Mouse (Mus musculus) CH12.LX (cell line): ENCODE results near the gene Cd151. TPM values are rescaled to one million over a fixed set of nuclear protein-coding genes. Genes with fewer than 3 reads are reported as not detected.

Source experiments
- DNase-seq: peaks from one replicate; pipeline ENCODE4 v3.0.0-alpha.2; 2013; ENCODE audit errors: extremely low read depth
- H3K27ac ChIP-seq: 2 replicates; pipeline ENCODE4 v1.5.1; 2012; ENCODE audit warnings: low read depth, mild to moderate bottlenecking, control low read depth, moderate library complexity; ENCODE audit not compliant: insufficient read depth
- H3K27me3 ChIP-seq: replicated peaks from 2 replicates; pipeline ENCODE3; 2012; ENCODE audit warnings: inconsistent platforms
- H3K36me3 ChIP-seq, 2 experiments: replicated peaks in 1 of 2; 2 replicates each; pipeline versions ENCODE3 to v1.6.1; 2012; ENCODE audit warnings: inconsistent platforms in 1 of 2, low read length in 1 of 2, mild to moderate bottlenecking in 1 of 2, mixed read lengths in 1 of 2, moderate library complexity in 1 of 2; ENCODE audit not compliant: control insufficient read depth in 1 of 2, insufficient read depth in 1 of 2
- H3K4me1 ChIP-seq, 2 experiments: 2 replicates each; pipeline ENCODE4 v1.6.1; 2012; ENCODE audit warnings: inconsistent platforms in 1 of 2, moderate library complexity in 1 of 2; ENCODE audit not compliant: insufficient read depth in 2 of 2, control insufficient read depth in 1 of 2
- H3K4me2 ChIP-seq: 2 replicates; pipeline ENCODE4 v1.6.1; 2012; ENCODE audit warnings: low read depth, mild to moderate bottlenecking, control low read depth; ENCODE audit not compliant: poor library complexity, insufficient read depth, severe bottlenecking
- H3K4me3 ChIP-seq, 3 experiments: fragments of 150-350 bp in 1 of 3; sonication (generic) in 1 of 3; replicated peaks in 1 of 3; 2 replicates each; pipeline versions ENCODE3 to v1.5.1; 2011 to 2012; ENCODE audit warnings: low read depth in 2 of 3, low read length in 2 of 3, mild to moderate bottlenecking in 2 of 3, moderate library complexity in 2 of 3, control low read depth in 1 of 3, improper control_type of control experiment in 1 of 3, inconsistent platforms in 1 of 3, mixed read lengths in 1 of 3; ENCODE audit not compliant: poor library complexity in 1 of 3
- H3K79me2 ChIP-seq: replicated peaks from 2 replicates; pipeline ENCODE4 v1.6.1; 2012; ENCODE audit warnings: mild to moderate bottlenecking, moderate library complexity; ENCODE audit not compliant: control insufficient read depth, poor library complexity, insufficient read depth, severe bottlenecking; ENCODE audit errors: extremely low read depth
- H3K9ac ChIP-seq: 2 replicates; pipeline ENCODE4 v1.6.1; 2012; ENCODE audit warnings: low read depth, mild to moderate bottlenecking, control low read depth, moderate library complexity; ENCODE audit not compliant: insufficient read depth
- H3K9me3 ChIP-seq: replicated peaks from 2 replicates; pipeline ENCODE3; 2012; ENCODE audit warnings: low read length, inconsistent platforms, mixed read lengths
- BHLHE40 ChIP-seq: IDR thresholded peaks from 2 replicates; pipeline ENCODE4 v1.6.1; 2011; ENCODE audit warnings: mild to moderate bottlenecking, low read depth, low read length, improper control_type of control experiment
- CHD2 ChIP-seq: IDR thresholded peaks from 2 replicates; pipeline ENCODE4 v1.6.1; 2011; ENCODE audit warnings: low read length, improper control_type of control experiment
- E2F4 ChIP-seq: IDR thresholded peaks from 2 replicates; pipeline ENCODE4 v1.6.1; 2011; ENCODE audit warnings: low read depth, low read length, improper control_type of control experiment; ENCODE audit not compliant: insufficient replicate concordance
- ELF1 ChIP-seq: IDR thresholded peaks from 2 replicates; pipeline ENCODE4 v1.6.1; 2014; ENCODE audit warnings: low read depth, mild to moderate bottlenecking, inconsistent platforms, low read length, improper control_type of control experiment
- GABPA ChIP-seq: IDR thresholded peaks from 2 replicates; pipeline ENCODE4 v1.6.1; 2012; ENCODE audit warnings: low read depth, low read length, improper control_type of control experiment, inconsistent platforms; ENCODE audit not compliant: insufficient replicate concordance
- HCFC1 ChIP-seq: IDR thresholded peaks from 2 replicates; pipeline ENCODE4 v1.6.1; 2012; ENCODE audit warnings: low read depth, mild to moderate bottlenecking, inconsistent platforms, low read length, improper control_type of control experiment
- IRF4 ChIP-seq: IDR thresholded peaks from 2 replicates; pipeline ENCODE4 v1.6.1; 2014; ENCODE audit warnings: low read depth, mild to moderate bottlenecking, inconsistent platforms, low read length, improper control_type of control experiment
- JUN ChIP-seq: IDR thresholded peaks from 2 replicates; pipeline ENCODE4 v1.6.1; 2011; ENCODE audit warnings: low read depth, mild to moderate bottlenecking, low read length, improper control_type of control experiment, moderate library complexity; ENCODE audit not compliant: insufficient read depth
- JUND ChIP-seq: conservative IDR thresholded peaks from 2 replicates; pipeline ENCODE4 v1.6.1; 2011; ENCODE audit warnings: low read depth, low read length, improper control_type of control experiment
- MAZ ChIP-seq: IDR thresholded peaks from 2 replicates; pipeline ENCODE4 v1.6.1; 2012; ENCODE audit warnings: low read depth, mild to moderate bottlenecking, inconsistent platforms, low read length, improper control_type of control experiment, moderate library complexity
- NELFE ChIP-seq: IDR thresholded peaks from 2 replicates; pipeline ENCODE4 v1.6.1; 2011; ENCODE audit warnings: low read depth, low read length, improper control_type of control experiment
- POLR2A ChIP-seq: IDR thresholded peaks from 2 replicates; pipeline ENCODE4 v1.6.1; 2011; ENCODE audit warnings: low read depth, mild to moderate bottlenecking, improper control_type of control experiment, low read length
- POLR2AphosphoS2 ChIP-seq: IDR thresholded peaks from 2 replicates; pipeline ENCODE4 v1.6.1; 2011; ENCODE audit warnings: low read depth, low read length, improper control_type of control experiment
- RAD21 ChIP-seq: IDR thresholded peaks from 2 replicates; pipeline ENCODE4 v1.6.1; 2011; ENCODE audit warnings: low read depth, mild to moderate bottlenecking, low read length, improper control_type of control experiment, moderate library complexity
- RCOR1 ChIP-seq: conservative IDR thresholded peaks from 2 replicates; pipeline ENCODE4 v1.6.1; 2012; ENCODE audit warnings: low read depth, mild to moderate bottlenecking, inconsistent platforms, low read length, improper control_type of control experiment
- TBP ChIP-seq: conservative IDR thresholded peaks from 2 replicates; pipeline ENCODE4 v1.6.1; 2011; ENCODE audit warnings: low read depth, low read length, improper control_type of control experiment
- TCF12 ChIP-seq: IDR thresholded peaks from 2 replicates; pipeline ENCODE4 v1.6.1; 2014; ENCODE audit warnings: low read depth, mild to moderate bottlenecking, inconsistent platforms, low read length, improper control_type of control experiment
- ZKSCAN1 ChIP-seq: IDR thresholded peaks from 2 replicates; pipeline ENCODE4 v1.6.1; 2012; ENCODE audit warnings: low read depth, inconsistent platforms, low read length, improper control_type of control experiment, borderline replicate concordance
- ZMIZ1 ChIP-seq: IDR thresholded peaks from 2 replicates; pipeline ENCODE4 v1.6.1; 2012; ENCODE audit warnings: low read depth, mild to moderate bottlenecking, inconsistent platforms, low read length, improper control_type of control experiment
- ZNF384 ChIP-seq: IDR thresholded peaks from 2 replicates; pipeline ENCODE4 v1.6.1; 2012; ENCODE audit warnings: low read depth, low read length, improper control_type of control experiment, inconsistent platforms
- dilution Hi-C: fragments of 300-500 bp; cut with MboI; formaldehyde crosslinking; loops from 2 replicates; pipeline ENCODE4 v1.14.3; 2020; ENCODE audit warnings: low sequenced_read_pairs; ENCODE audit not compliant: extremely low pct_unique_long_range_greater_than_20kb, extremely low pct_ligation_motif_present
- in situ Hi-C: fragments of 300-500 bp; cut with MboI; formaldehyde crosslinking; loops from 3 replicates; pipeline ENCODE4 v1.14.3; 2019; ENCODE audit warnings: low sequenced_read_pairs, low pct_ligation_motif_present, low pct_unique_long_range_greater_than_20kb, mixed read lengths
- polyA plus RNA-seq: library from polyadenylated mRNA; unstranded; fragments of >175 nt; gene quantifications from 2 replicates; pipeline ENCODE4 v1.2.1, GENCODE M21; 2012; ENCODE audit warnings: low read depth; ENCODE audit not compliant: insufficient read length
- total RNA-seq, 2 experiments: library from RNA; depleted of rRNA; stranded (reverse); fragments of 300-350 nt in 1 of 2; fragments of >200 nt in 1 of 2; gene quantifications; 2 replicates each; pipeline ENCODE4 v1.2.3; 2012 to 2014

Gene Cd151
- total and polyA plus RNA-seq, 3 experiments = 10.6 to 21.1 (median 14.9) TPM

DNA sequence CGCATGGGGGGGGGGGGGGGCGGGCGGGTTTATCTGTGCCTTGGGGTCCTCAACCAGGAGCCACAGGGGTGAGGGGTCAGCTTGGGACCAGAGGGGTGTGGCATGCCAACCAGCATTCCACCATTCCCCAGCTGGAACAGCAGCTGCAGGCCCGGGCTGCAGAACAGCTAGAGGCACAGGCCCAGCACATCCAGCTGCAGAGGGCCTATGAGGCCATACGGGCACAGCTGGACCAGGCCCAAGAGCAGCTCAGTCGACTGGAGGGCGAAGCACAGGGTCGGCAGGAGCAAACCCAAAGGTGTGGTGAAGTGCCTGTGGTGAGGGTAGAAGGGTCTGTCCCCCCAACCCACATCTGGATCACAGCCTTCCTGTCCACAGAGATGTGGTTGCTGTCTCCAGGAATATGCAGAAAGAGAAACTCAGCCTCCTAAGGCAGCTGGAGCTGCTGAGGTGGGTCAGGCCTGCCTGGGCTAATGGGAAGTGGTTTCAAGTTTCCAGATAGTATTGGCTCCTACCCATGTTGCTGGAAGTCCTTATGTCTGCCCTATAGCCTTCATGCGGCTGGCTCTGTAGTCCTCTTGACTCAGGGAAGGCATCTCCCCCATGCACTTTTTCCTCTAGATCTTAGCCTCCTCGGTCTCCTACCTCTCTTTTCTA lies 1.7 kb upstream of the Cd151 start:
- peaks cover 24 to 51% of the 10 kb centered on the region in 2 experiments for H3K4me1 ChIP-seq
- H3K4me2 ChIP-seq = no peak overlapping the region
- H3K27ac ChIP-seq = no peak overlapping the region
- no peaks in the 10 kb centered on the region for H3K27me3 ChIP-seq
- in situ Hi-C loops (no loop called here), dilution Hi-C loops (no loop called here)
- H3K36me3 ChIP-seq = peaks cover 9 to 22% of the 10 kb centered on the region in 2 experiments
- no peak overlapping the region for H3K4me3 ChIP-seq
- TF ChIP-seq ZNF384 (no peak), ZMIZ1 (no peak), IRF4 (no peak), ELF1 (no peak), TCF12 (no peak), E2F4 (no peak), MAZ (no peak), ZKSCAN1 (no peak), BHLHE40 (no peak), POLR2A (no peak), JUN (no peak), POLR2AphosphoS2 (no peak), HCFC1 (no peak)
- H3K9me3 ChIP-seq = no peaks in the 10 kb centered on the region
- H3K79me2 ChIP-seq = no peaks in the 10 kb centered on the region
- no peak overlapping the region for H3K9ac ChIP-seq
- no peak for DNase-seq

GRCm38 (mm10) chr7:141466045-141466394 lies 1.2 kb upstream of the Cd151 start:
- H3K4me3 ChIP-seq = no peak overlapping the region
- no peak overlapping the region for H3K27ac ChIP-seq
- dilution Hi-C loops (no loop called here), in situ Hi-C loops (no loop called here)
- H3K9ac ChIP-seq = no peak overlapping the region
- peaks cover 26 to 51% of the 10 kb centered on the region in 2 experiments for H3K4me1 ChIP-seq
- no peak for DNase-seq
- no peaks in the 10 kb centered on the region for H3K27me3 ChIP-seq
- H3K79me2 ChIP-seq = no peaks in the 10 kb centered on the region
- no peak overlapping the region for H3K4me2 ChIP-seq
- TF ChIP-seq RAD21 (no peak), NELFE (no peak), JUND (no peak), ELF1 (no peak), POLR2AphosphoS2 (no peak), ZNF384 (no peak), TBP (no peak), RCOR1 (no peak), POLR2A (no peak), BHLHE40 (no peak), GABPA (no peak), CHD2 (no peak), ZMIZ1 (no peak), IRF4 (no peak)
- peaks cover 13 to 22% of the 10 kb centered on the region in 2 experiments for H3K36me3 ChIP-seq
- no peaks in the 10 kb centered on the region for H3K9me3 ChIP-seq
